Mouse (Mus musculus): Measurements from ENCODE around the gene Ccdc127.

Ccdc127 gene

DNA sequence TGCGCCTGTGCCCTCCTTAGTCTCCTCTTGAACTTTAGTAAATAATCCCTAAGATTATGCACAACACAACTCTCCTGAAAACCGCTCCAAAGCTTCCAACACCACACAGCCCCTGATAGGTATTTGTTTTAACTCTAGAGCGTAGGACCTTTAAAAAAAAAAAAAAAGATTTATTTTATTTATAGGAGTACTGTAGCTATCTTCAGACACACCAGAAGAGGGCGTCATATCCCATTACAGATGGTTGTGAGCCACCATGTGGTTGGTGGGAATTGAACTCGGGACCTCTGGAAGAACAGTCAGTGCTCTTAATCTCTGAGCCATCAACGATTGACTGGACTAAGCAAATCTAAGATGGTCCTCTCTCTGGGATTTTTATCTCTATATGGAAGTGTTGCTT is 39.6 kb downstream of the Ccdc127 start:
- CTCF ChIA-PET: no interaction called here

DNA sequence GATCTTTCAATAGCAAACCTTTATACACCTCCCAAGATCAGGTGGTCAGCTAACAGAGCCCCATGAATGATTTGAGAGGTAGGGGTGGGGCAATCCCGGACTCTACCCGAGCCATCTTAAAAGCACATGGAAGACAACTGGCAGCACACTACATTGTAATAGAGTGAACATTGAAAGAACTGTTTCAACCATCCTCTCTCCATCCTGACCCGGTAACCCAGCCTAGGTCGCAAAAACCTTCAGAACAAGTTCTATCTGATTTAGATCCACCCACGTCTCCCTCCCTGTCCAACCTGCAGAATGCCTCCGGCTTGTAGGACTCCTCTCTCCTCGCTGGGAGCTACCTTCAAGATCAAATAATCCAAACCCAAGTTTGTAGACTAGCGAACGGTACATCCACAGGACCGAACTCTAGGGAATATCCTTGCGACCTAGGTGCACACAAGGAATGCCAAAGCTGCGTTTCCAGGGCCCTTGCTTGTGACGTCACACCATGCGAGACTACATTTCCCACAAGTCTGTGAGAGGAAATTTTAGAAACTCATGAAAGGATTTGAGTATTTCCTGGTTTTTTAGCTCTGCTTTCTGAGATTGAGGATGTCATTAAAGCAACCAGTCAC is 40.4 kb downstream of the Ccdc127 start, which contains the start of gene Zfp72:
Gene Zfp72 (minus strand): TSS at position 466 of the 620 bp plus-strand sequence.
- CTCF ChIA-PET: no interaction called here

DNA sequence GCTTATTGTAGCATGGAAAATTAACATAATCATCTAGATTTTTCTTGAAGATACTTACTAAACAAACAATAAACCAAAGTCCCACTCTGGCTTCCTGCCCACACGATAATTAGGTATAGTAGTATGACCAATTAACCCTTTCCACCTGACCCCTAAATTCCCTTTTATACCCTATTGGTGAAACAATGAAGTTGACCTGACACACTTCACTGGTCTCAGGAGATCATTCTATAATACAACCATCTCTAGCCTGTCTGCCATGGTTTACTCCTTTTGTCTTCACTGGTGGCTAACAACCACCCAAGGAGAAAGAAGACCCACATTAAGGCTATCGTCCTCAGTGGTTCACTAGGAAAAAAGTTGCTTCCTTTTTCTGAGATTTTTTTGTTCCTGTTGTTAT is 41.0 kb downstream of the Ccdc127 start:
- CTCF ChIA-PET: interaction anchor here (0.6 kb wide), 1 partner anchor 81 kb away, joined by 3 read pairs; no protein-coding TSS in a partner anchor

DNA sequence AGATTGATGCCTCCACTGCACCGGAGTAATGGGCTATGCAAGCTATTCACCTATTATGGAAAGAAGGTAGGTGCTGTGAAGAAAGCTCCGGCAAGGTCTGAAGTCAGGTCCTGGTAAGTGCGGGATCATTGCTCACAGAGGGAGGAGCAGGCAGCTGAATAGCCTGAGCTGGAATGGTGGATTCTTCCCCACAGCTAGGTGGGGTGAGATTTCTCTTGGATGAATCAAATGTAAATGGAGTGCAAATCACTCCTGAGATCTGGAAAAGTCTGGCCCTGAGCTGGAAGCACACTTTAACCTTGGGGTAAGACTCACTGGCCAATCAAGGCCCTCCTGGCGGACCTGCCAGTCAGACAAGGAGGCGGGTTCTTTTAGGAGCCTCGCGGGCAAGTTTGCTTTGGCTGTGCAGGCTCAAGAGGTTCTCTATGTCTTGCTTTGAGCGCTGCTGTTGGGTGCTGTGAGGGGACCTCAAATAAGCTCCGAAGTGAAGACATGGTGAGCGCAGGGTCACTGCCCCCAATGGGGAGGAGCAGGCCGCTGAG is 49.3 kb downstream of the Ccdc127 start, which contains the start of gene Ftl1-ps1:
Gene Ftl1-ps1 (plus strand): TSS at position 397 of the 542 bp plus-strand sequence.
- CTCF ChIA-PET: no interaction called here
